Mouse (Mus musculus) liver, embryonic 13.5 days (tissue): ENCODE results near the gene Fam71e1. TPM values are rescaled to one million over a fixed set of nuclear protein-coding genes. Genes with fewer than 3 reads are reported as not detected.
A peak's percentile ranks its signal among the peaks of the same experiment; 100 is the strongest.

Experiments used
- ATAC-seq: fragments of 200-750 bp; cut with Nextera tagmentation; 2 replicates; pipeline ENCODE4 v1.8.0; 2017; ENCODE audit warnings: low read depth, mild to moderate bottlenecking, moderate number of reproducible peaks, moderate library complexity
- DNase-seq: peaks from one replicate; pipeline ENCODE4 v3.0.0; 2022
- H3K27ac ChIP-seq: fragments of 300-500 bp; sonication (generic); 2 replicates; pipeline ENCODE4 v1.5.1; 2015; ENCODE audit warnings: moderate library complexity, mild to moderate bottlenecking, inconsistent platforms
- H3K27me3 ChIP-seq: fragments of 300-500 bp; sonication (generic); 2 replicates; pipeline ENCODE4 v1.6.1; 2015; ENCODE audit warnings: mild to moderate bottlenecking, inconsistent platforms
- H3K36me3 ChIP-seq: fragments of 300-500 bp; sonication (generic); 2 replicates; pipeline ENCODE4 v1.6.1; 2015; ENCODE audit warnings: mild to moderate bottlenecking, inconsistent platforms
- H3K4me1 ChIP-seq: fragments of 300-500 bp; sonication (generic); replicated peaks from 2 replicates; pipeline ENCODE4 v1.6.1; 2015; ENCODE audit warnings: inconsistent platforms
- H3K4me2 ChIP-seq: fragments of 300-500 bp; sonication (generic); 2 replicates; pipeline ENCODE4 v1.6.1; 2015; ENCODE audit warnings: inconsistent platforms, mild to moderate bottlenecking, moderate library complexity
- H3K4me3 ChIP-seq: fragments of 300-500 bp; sonication (generic); replicated peaks from 2 replicates; pipeline ENCODE4 v1.5.1; 2015; ENCODE audit warnings: mild to moderate bottlenecking, inconsistent platforms
- H3K9ac ChIP-seq: fragments of 300-500 bp; sonication (generic); 2 replicates; pipeline ENCODE4 v1.6.1; 2015; ENCODE audit warnings: mild to moderate bottlenecking, inconsistent platforms
- H3K9me3 ChIP-seq: fragments of 300-500 bp; sonication (generic); replicated peaks from 2 replicates; pipeline ENCODE4 v1.6.1; 2016; ENCODE audit warnings: inconsistent platforms
- WGBS: fragments of 180-500 bp; shearing (Covaris S2); methylation state at CpG from one replicate; pipeline ENCODE4 v1.1.7; 2015; ENCODE audit not compliant: insufficient replicate concordance; 5-methylcytosine and 5-hydroxymethylcytosine counted together
- polyA plus RNA-seq: library from polyadenylated mRNA; unstranded; fragments of >200 nt; fragmentation: Nextera tagmentation; extraction: Ambion mirVana; gene quantifications from 2 replicates; pipeline ENCODE4 v1.2.1, GENCODE M21; 2015

The Fam71e1 gene
- polyA plus RNA-seq, 1 experiment from 2014 or later = 1.5 TPM

DNA sequence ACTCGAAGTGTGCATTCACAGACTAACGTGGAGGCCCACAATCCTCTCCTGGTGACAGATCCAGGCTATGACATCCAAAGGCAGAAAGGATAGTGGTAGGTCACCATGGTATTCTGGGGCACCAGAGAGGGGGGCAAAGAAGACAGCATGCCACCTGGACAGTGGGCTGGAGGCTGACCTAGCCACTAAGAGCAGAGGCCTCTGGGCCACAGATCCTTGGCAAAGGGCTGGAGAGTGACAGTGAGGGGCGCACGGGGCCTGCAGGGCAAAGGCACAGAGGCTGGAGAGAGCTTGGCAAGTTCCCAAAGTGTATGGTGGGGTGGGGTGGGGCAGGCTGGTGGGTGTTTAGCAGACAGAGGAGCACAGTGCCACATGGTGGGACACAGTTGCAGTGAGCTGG, 6.1 kb upstream of the Fam71e1 start:
- H3K4me1 ChIP-seq = peaks cover 17% of the 10 kb centered on the region
- no peak overlapping the region for H3K4me2 ChIP-seq
- H3K27ac ChIP-seq = no peak overlapping the region
- no peak overlapping the region for H3K9ac ChIP-seq
- no peak for DNase-seq
- H3K9me3 ChIP-seq = no peaks in the 10 kb centered on the region
- no peak for ATAC-seq
- no peak overlapping the region for H3K4me3 ChIP-seq
- 88% methylated on average over 4 of the region's 4 CpGs for whole genome bisulfite sequencing
- peaks cover 63% of the 10 kb centered on the region for H3K36me3 ChIP-seq
- no peaks in the 10 kb centered on the region for H3K27me3 ChIP-seq

DNA sequence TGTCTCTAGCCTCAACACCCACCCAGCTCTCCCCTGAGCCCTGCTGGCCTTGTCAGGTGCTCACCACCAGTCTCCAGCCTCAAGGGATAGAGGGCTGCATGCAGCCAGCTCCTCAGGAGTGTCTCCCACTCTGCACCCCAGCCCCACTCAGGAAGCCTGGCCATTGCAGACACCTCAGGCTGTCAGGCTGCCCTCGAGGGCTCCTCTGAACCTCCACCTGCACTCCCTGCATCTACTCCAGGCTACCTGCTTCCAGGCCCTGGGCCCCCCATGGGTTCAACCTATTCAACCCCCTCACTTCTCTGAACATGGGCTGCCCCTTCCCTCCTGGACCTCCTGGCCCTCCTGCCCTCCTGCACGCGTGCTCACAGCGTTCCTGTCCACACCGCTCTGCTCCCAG, 5.0 kb upstream of the Fam71e1 start:
- no peak for ATAC-seq
- Histone ChIP-seq H3K4me3 (no peak overlapping the region), H3K27me3 (no peaks in the 10 kb centered on the region), H3K27ac (no peak overlapping the region), H3K9ac (no peak overlapping the region), H3K4me2 (no peak overlapping the region), H3K9me3 (no peaks in the 10 kb centered on the region), H3K36me3 (peaks cover 63% of the 10 kb centered on the region), H3K4me1 (peaks cover 23% of the 10 kb centered on the region)
- 87% methylated on average over 5 of the region's 5 CpGs for WGBS
- DNase-seq = no peak

DNA sequence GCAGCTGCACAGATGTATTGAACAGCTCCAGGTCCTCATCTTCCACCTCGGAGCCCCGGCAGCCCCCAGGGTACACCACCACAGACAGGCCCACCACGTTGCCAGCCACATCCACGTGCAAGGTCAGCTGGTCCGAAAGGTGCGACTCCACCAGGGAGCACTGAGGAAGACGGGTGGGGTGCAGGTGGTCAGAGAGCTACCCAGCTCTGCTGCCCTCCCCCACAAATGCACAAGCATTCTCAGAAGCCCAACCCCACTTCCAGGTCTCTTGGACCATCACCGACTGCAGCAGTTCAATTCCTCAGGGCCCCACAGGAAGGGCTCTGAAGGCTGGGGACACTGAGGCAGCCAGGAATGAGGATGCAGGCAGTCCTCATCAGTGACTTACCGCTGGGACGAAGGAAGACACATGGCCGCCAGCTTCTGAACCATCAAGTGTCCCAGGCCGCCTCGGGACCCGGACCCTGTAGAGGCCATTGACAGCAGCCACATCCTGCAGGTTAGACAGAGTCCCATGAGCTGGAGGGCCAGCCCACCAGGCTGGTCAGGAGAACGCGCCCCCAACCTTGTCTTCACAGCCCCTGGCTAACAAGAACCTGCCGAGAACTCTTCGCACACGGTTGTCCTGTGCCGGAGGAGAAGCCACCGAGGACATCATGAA, 4.1 kb upstream of the Fam71e1 start:
- H3K4me1 ChIP-seq = peaks cover 31% of the 10 kb centered on the region
- 89% methylated on average over 21 of the region's 21 CpGs for WGBS
- ATAC-seq = no peak
- H3K4me3 ChIP-seq = no peak overlapping the region
- H3K27ac ChIP-seq = no peak overlapping the region
- H3K27me3 ChIP-seq = no peaks in the 10 kb centered on the region
- H3K4me2 ChIP-seq = no peak overlapping the region
- H3K36me3 ChIP-seq = peaks cover 63% of the 10 kb centered on the region
- no peaks in the 10 kb centered on the region for H3K9me3 ChIP-seq
- DNase-seq = no peak
- no peak overlapping the region for H3K9ac ChIP-seq

DNA sequence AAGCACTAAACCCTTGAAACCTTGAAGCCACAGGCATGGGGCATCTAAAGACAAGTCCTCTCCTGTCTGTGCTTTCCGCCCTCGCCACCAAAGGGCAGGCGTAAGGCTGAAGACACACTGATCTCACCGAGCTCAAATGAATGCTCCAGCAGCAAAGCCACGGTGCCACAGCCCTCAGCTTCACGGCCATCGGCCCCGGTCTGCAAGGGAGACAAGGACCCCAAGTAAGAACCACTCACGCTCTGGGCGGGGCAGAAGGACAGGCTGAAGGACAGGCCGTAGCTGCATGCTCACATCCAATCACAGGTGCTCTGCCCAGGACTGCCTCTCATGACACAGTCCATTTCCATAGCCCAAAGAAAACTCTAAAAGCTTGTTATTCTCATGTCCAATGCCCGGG, 1.7 kb upstream of the Fam71e1 start:
- H3K4me1 ChIP-seq = peaks cover 44% of the 10 kb centered on the region
- peak overlapping the region; percentile 95 for H3K4me2 ChIP-seq
- H3K27ac ChIP-seq = no peak overlapping the region
- H3K9me3 ChIP-seq = no peaks in the 10 kb centered on the region
- peak overlapping the region; percentile 78 for H3K4me3 ChIP-seq
- peaks cover 49% of the 10 kb centered on the region for H3K36me3 ChIP-seq
- 88% methylated on average over 12 of the region's 12 CpGs for WGBS
- peak overlapping the region; percentile 86; the same call in 1 of the 2 replicates for H3K9ac ChIP-seq
- DNase-seq = no peak
- peaks cover 11% of the 10 kb centered on the region for H3K27me3 ChIP-seq
- no peak for ATAC-seq

DNA sequence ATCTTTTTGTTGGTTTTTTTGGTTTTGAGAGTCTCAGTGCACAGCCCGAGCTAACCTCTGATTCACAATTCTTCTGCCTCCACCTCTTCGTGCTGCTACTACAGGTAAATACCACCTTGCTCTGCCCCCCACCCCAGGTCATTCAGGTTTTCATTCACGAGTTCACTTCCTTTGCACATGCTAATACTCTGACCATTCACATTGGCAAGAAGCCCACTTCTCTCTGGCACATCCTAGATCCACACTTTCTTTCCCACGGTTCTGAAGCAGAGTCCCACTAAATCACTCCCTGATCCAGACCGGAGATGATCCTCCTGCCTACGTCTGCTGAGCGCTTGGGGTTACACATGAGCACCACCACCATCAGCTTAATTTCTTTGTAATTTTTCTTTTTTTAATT, 1.3 kb upstream of the Fam71e1 start:
- H3K4me3 ChIP-seq = peak overlapping the region; percentile 78
- 83% methylated on average over 7 of the region's 7 CpGs for whole genome bisulfite sequencing
- no peak for DNase-seq
- peak overlapping the region; percentile 96 for H3K27ac ChIP-seq
- no peak for ATAC-seq
- peaks cover 45% of the 10 kb centered on the region for H3K36me3 ChIP-seq
- H3K9me3 ChIP-seq = no peaks in the 10 kb centered on the region
- H3K4me1 ChIP-seq = peaks cover 44% of the 10 kb centered on the region
- H3K27me3 ChIP-seq = peaks cover 15% of the 10 kb centered on the region
- peak overlapping the region; percentile 86 for H3K9ac ChIP-seq
- peak overlapping the region; percentile 95 for H3K4me2 ChIP-seq

DNA sequence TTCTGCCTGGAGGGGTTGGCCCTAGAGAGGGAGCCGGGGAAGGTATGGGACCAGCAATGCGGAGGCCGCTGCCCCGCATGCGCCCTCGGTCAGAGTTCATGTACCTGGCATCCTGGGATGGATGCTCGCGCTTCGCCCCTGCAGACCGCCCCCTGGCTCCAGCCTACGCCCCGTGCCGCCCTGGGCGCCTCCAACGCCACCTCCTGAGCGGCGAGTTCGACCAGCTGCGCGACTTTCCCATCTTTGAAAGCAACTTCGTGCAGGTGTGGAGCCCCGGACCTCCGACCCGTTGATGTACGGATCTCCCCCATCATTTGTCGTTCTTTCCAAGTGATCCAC, 359 bp downstream of the Fam71e1 start:
- Histone ChIP-seq H3K27me3 (peaks cover 22% of the 10 kb centered on the region), H3K36me3 (peaks cover 29% of the 10 kb centered on the region), H3K4me1 (peaks cover 49% of the 10 kb centered on the region), H3K4me3 (peak overlapping the region; percentile 78), H3K4me2 (peak overlapping the region; percentile 95), H3K9ac (peak overlapping the region; percentile 80), H3K9me3 (no peaks in the 10 kb centered on the region), H3K27ac (peak overlapping the region; percentile 96)
- under 1% methylated on average over 26 of the region's 26 CpGs for WGBS
- ATAC-seq = peak; percentile 66
- DNase-seq = no peak

DNA sequence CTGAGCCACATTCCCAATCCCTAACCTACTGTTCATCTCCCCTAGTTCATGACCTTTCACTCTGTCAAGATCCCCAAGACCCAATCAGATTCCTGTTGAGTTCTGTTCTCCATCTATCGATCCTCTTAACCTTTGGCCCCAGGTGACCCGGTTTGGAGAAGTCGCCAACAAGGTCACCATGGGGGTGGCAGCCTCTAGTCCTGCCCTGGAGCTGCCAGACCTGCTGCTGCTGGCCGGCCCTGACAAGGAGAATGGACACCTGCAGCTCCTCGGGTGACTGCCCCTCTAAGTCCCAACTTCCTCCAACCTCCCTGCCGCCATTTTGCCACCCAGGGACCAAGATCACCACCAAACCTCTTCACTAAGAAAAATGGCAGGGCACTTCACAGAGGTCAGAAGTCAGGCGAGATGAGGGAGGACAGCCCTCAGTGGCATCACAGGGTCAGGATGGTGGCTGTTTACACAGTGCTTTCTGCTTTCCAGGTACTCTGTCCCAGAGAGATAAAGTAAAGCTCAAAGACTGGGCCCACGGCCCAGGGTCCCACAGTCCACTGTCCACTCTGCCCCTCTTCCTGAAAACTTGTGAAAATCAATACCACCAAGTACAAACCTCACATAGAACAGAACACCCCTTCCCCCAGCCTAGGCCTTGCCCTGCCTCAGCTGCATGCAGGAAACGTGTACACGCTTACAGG, 1.1 kb downstream of the Fam71e1 start:
- peaks cover 21% of the 10 kb centered on the region for H3K36me3 ChIP-seq
- no peak for ATAC-seq
- peaks cover 49% of the 10 kb centered on the region for H3K4me1 ChIP-seq
- no peaks in the 10 kb centered on the region for H3K9me3 ChIP-seq
- peak overlapping the region; percentile 95 for H3K4me2 ChIP-seq
- H3K27ac ChIP-seq = peak overlapping the region; percentile 96
- peaks cover 24% of the 10 kb centered on the region for H3K27me3 ChIP-seq
- H3K4me3 ChIP-seq = peak overlapping the region; percentile 78
- 74% methylated on average over 10 of the region's 10 CpGs for WGBS
- DNase-seq = no peak
- H3K9ac ChIP-seq = peak overlapping the region; percentile 80

DNA sequence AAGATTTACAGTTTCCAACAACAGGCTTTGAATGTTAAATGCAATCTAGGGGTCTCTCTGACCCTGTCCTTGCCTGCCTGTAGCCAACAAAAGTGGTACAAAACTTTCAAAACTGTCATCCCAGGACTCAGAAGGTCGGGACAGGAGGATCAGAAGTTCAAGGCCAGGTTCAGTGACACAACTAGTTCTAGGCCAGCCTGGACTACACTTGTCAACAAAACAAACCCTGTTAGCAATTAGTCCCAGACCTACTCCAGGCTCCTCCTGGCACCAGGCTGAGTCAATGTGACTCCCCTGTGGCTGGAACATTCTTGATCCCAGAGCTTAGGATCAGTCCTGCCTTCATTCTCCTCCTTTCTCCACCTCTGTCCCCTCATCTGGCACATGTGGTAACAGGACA, 2.5 kb downstream of the Fam71e1 start:
- no peak overlapping the region for H3K9ac ChIP-seq
- no peak overlapping the region for H3K27ac ChIP-seq
- peaks cover 29% of the 10 kb centered on the region for H3K27me3 ChIP-seq
- ATAC-seq (no peak), DNase-seq (no peak)
- H3K4me1 ChIP-seq = peaks cover 43% of the 10 kb centered on the region
- no peak overlapping the region for H3K4me3 ChIP-seq
- H3K36me3 ChIP-seq = peaks cover 8% of the 10 kb centered on the region
- no peaks in the 10 kb centered on the region for H3K9me3 ChIP-seq
- WGBS = 32% methylated on average over 1 of the region's 1 CpGs
- H3K4me2 ChIP-seq = no peak overlapping the region

DNA sequence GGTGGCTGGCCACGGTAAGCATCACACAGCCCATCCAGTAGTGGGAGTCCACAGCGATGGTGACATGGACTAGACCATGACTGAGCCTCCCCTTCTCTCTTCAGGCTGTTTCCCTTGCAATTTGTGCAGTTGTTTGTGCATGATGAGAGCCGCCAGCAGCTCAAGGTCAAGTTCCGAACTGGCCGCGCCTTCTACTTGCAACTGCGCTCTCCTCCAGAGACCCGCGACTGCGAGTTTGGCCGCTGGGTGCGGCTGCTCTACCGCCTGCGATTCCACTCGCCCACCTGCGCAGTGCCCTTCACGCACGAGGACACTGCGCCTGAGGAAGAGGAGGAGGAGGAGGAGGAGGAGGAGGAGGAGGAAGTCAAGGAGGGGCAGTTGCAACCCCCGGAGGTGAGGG, 3.7 kb downstream of the Fam71e1 start:
- H3K9me3 ChIP-seq = 0 out of 2 replicates have a peak, but pooled peaks cover 5% of the 10 kb centered on the region
- no peaks in the 10 kb centered on the region for H3K36me3 ChIP-seq
- H3K27me3 ChIP-seq = peaks cover 29% of the 10 kb centered on the region
- peaks cover 34% of the 10 kb centered on the region for H3K4me1 ChIP-seq
- ATAC-seq = no peak
- WGBS = 49% methylated on average over 20 of the region's 20 CpGs
- no peak overlapping the region for H3K4me2 ChIP-seq
- no peak for DNase-seq
- H3K27ac ChIP-seq = no peak overlapping the region
- H3K9ac ChIP-seq = no peak overlapping the region
- H3K4me3 ChIP-seq = no peak overlapping the region

DNA sequence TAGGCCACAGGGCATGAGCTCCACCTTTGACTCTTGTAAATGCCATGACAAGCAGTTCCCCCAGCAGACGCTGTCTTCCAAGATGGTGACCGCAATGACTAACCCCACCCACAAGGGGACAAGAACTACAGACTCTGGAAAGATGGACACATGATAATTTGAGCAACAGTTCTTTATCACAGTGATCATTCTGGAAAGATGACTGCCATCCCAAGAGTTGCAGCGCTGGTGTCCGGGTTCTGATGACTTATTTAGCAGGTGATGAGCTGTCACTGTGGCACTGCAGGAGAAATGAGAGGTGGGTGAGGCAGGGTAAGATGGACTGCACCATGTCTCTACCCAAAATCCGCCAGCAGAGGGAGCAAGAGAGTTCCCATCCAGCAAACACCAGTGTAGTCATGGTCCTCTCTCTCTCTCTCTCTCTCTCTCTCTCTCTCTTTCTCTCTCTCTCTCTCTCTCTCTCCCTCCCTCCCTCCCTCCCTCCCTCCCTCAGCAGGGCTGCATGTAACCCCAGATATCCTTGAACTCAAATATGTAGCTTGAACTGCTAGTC, 5.3 kb downstream of the Fam71e1 start:
- no peak overlapping the region for H3K9ac ChIP-seq
- H3K4me3 ChIP-seq = no peak overlapping the region
- ATAC-seq (no peak), DNase-seq (peak; percentile 55)
- H3K27me3 ChIP-seq = peaks cover 29% of the 10 kb centered on the region
- H3K4me2 ChIP-seq = no peak overlapping the region
- H3K9me3 ChIP-seq = 0 out of 2 replicates have a peak, but pooled peaks cover 5% of the 10 kb centered on the region
- WGBS = 23% methylated on average over 5 of the region's 5 CpGs
- no peaks in the 10 kb centered on the region for H3K36me3 ChIP-seq
- H3K27ac ChIP-seq = no peak overlapping the region
- H3K4me1 ChIP-seq = peaks cover 25% of the 10 kb centered on the region

DNA sequence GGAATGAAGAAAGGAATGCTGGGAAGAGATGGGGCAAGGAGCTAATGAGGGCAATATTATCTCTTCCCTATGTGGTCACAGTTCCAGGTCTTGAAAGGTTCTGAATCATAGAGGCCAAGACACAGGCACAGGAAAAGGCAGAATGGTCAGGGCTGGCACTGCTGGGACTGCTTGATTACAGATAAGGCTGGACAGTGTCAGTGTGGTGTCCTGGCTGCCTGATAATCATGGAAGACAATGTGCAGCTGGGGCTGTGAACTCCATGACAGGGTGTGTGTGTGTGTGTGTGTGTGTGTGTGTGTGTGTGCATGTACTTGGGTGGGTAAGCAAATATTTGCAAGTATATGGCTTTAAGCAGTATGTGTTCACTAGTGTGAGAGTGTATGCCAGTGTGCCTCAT, 11.1 kb downstream of the Fam71e1 start:
- no peak overlapping the region for H3K9ac ChIP-seq
- H3K4me1 ChIP-seq = 0 out of 2 replicates have a peak, but pooled peaks cover 5% of the 10 kb centered on the region
- H3K4me2 ChIP-seq = no peak overlapping the region
- DNase-seq (no peak), ATAC-seq (0 out of 2 replicates have a peak, but pooled peaks have one; percentile 20)
- no peaks in the 10 kb centered on the region for H3K36me3 ChIP-seq
- no peak overlapping the region for H3K4me3 ChIP-seq
- 0 out of 2 replicates have a peak, but pooled peaks cover 5% of the 10 kb centered on the region for H3K9me3 ChIP-seq
- H3K27ac ChIP-seq = no peak overlapping the region
- peaks cover 20% of the 10 kb centered on the region for H3K27me3 ChIP-seq
